Mouse (Mus musculus) adrenal gland, postnatal 25 days (tissue): ENCODE measurements at regions not wholly inside any gene's neighbourhood (a gene's known extent, or its start where the extent isn't known, plus 50 kb on each side); places are given as distances from the start of the nearest gene placed in this dataset.

ENCODE experiments used
- DNase-seq: peaks from one replicate; pipeline ENCODE4 v3.0.0; 2021; ENCODE audit warnings: mixed read lengths

DNA sequence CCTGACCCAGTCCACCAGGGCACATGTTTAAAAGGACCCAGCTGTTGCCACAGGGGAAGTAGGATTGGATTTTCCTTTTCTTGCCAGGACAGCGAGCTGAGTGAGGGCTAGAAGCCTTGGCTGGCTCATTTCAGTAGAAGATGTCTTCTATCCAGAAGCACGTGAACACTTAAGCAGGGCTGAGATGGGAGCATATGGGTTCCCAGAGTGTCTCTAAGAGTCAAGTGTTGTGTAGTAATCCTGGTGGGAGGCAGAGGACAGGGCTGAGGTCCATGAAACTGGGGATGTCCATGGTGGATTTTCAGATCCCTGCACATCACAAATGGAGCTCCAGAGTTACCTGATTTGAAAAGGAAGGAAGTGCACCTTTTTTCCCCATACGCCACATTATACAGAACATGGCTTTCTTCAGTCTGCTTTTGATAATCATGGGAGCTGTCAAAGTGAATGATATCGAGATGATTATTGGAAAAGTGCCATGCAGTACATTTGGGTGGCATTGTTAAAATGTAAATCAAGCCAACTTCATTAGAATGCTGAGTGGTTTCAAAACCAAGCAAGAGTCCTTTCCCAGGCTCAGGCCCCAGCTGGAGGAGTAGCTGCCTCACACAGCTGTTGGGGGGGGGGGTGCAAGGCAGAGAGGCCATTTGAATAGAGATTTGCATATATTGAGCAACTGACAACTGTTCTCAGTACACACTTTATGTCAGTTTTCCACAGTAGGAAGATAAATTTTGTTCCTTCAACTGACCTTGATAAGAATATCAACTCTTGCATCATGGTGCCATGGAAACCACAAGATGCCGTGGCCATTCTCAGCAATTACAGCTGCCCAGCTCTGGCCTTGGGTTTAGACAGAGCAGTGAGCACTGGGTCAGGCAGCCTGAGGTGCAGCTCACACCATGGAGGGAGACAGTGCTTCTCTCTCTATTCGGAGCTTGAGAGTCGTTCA, 81.7 kb downstream of the Slc35b3 start:
- DNase-seq, result peak; percentile 31

DNA sequence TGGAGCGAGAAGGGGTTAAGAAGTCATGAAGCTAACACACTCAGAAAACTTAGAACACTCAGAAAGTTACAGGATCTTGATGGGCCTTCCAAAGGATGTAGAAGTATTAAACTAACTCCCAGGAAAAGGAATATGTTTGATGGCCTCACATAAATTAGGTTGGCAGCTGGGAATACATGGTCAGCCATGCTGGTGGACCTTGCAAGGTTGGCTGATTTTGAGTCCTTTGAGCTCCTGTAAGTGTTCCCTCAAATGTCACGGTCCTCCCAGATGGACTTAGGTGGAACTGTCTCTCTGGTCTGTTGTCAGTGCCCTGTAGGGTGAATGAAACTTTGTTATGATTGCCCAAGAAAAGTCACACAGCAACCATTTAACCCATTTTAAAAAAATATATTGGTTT, 84.8 kb downstream of the Slc35b3 start:
- DNase-seq, result no peak

DNA sequence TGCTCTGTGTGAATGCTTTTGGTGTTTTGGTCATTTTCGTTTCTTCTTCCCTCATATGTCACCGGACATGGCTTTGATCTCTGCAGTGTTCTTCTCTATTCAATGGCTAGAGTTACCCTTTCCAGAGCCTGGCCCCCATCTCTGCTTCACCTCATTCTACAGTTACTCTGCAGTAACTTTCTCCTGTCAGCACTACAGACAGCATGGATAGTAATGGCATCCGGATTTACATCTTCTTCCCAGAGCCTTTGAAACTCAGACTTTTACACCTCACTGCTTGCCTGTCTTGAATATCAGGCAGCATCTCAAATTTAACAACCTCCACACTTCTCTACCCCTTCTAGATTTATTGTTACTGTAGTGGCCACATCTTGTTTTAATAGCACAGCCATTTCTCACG, 96.7 kb downstream of the Slc35b3 start:
- DNase-seq, result no peak

DNA sequence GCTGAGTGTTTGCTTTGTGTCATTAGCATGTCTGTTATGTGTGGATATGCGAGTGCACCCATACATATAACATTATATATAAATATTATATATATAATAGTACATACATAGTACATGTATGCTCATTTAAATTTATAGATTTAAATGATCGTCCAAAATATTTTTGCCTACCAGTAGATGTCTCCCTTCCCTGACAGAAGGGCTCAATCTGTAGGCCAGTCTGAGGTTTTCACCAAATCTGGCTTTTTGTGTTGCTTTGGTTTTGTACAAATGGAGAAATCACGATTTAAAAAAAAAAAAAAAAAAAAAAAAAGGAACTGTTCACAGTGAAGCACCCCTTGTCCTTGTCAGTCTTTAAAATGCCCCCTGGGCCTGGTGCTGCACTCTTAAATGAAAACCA, 104.9 kb downstream of the Slc35b3 start:
- DNase-seq, result no peak

DNA sequence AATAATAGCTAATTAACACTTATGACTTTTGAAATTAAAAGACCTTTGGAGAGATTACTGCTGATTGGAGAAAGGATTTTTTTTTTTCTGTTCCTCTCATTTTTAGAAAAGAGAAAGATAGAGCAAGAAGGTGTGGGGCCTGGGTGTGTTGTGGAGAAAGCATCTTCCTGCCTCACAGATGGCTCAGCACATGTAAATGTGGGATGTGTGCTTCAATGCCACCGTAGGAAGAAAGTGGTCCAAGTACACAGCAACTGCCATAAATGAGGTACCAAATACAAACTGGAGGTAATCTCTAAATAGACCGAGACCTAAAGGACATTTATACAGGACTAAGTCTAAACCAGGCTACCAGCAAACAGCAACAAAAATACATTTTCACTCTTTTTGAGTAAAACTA, 105.7 kb downstream of the Slc35b3 start:
- DNase-seq, result no peak

DNA sequence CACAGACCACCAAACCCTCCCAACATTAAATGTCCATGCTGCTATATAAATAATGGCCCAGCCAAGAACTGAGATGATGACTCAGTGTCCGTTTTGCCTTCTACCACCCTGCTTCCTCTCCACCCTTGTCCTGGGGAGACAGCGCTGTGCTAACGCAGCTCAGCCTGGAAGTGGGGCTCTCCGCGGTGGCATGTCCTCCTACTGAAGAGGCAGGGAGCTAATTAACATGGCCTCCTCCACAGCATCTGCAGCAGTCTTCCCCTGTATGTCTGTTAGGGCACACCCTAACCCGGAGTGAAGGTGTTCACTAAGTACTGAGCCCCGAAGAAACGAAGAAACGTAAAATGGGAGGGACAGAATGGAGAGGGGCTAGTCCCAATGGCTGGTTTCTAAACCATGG, 107.8 kb downstream of the Slc35b3 start:
- DNase-seq, result no peak

DNA sequence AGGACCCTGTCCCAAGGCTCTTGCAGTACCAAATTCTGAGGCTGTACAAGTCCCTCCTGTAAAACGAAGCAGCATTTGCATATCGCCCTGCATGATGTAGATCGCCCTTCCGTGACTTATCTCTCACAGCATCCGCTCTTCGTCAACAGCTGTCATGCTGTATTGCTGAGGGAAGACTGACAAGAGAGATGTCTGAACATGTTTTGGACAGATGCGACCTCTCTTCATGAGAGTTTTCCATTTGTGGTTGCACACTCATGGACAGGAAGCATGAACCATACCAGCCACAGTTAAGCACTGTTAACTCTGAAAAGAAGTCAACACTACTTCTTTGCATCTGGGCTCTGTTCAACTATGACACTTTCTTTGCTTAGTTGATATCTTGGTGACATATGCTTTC, 108.9 kb downstream of the Slc35b3 start:
- DNase-seq, result no peak

DNA sequence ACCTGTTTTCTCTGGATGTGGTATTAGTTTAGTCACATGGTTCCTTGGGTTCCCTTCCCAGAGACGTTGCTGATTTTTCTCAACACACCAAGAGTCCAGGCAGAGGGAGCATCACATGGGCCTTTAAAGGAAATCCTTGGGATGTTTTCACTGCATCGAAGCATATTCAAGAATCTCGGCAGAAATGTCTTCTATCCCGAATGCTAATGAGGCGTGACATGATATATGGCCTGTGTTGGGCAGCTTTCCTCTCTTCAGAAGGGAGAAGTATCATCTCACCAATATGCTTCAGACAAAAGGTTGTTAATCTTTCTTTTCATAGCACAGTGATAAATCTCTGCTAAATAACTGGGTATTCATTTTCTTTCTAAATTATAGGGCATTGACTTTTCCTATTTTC, 122.4 kb downstream of the Slc35b3 start:
- no peak for DNase-seq

DNA sequence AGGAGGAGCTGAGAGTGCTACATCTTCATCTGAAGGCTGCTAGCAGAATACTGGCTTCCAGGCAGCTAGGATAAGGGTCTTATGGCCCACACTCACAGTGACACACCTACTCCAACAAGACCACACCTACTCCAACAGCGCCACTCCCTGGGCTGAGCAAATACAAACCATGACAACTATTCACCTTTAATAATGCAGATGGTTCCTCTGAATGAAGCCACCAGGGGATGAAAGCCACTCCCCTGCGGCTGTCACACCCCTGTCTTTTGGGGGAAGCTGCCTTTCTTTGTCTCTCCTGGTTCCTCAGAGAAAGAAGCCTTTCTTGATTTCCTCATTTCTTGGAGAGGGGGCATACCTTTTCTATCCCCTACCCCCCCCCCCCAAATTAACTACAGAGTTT, 135.0 kb downstream of the Slc35b3 start:
- no peak for DNase-seq

DNA sequence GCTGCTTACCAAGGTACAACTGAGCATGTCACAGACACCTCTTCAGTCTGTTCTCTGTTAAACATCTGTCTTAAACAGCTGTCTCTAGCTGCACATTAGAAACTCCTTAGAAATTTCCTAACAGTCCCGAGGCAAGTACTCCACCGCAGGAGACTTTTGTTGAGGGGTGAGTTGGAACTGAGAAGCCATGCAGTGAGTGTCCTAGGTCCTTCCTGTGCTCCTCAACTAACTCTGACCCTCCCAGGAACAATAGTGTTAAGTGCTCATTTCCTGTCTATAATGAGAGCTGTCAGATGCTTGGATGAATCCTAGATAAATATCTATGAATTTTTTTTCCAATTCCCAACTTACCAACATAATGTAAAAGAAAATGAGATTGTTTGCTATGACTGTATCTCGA, 141.1 kb downstream of the Slc35b3 start:
- DNase-seq, result no peak

DNA sequence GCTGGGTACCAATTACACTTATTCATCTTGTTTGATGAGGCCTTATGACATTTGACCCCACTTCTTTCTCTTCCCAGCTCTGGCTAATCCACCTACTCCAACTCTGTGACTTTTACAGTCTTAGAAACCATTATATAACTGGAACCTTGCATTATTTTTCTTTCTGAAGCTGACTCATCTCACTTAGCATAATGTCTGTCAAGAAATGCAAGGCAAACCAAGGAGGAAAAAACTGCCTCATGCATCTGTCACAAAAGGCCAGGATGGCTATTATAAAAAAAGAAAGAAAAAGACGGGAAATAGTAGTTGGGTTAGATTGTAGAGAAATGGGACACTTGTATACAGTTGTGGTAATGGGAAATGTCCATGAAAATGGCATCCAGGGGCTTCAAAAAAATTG, 141.9 kb downstream of the Slc35b3 start:
- DNase-seq, result no peak

DNA sequence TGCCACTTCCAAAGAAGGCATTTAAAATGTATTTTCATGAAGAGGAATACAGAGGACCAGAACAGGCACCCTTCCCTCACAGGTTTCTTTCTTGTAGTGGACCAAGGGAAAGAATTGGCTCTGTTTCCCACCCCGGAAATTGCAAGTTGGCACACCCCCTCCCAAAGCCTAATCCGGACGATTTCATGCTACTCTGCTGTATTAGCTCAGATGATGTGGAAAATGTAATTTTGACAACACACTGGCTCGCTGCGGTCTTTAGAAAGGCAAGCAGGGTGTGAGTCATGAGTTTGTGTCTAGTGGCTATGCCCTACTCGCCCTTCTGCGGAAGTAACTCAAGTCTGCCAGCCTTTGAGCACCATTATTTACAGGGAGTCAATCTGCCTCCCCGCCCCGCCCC, 144.4 kb downstream of the Slc35b3 start:
- no peak for DNase-seq

DNA sequence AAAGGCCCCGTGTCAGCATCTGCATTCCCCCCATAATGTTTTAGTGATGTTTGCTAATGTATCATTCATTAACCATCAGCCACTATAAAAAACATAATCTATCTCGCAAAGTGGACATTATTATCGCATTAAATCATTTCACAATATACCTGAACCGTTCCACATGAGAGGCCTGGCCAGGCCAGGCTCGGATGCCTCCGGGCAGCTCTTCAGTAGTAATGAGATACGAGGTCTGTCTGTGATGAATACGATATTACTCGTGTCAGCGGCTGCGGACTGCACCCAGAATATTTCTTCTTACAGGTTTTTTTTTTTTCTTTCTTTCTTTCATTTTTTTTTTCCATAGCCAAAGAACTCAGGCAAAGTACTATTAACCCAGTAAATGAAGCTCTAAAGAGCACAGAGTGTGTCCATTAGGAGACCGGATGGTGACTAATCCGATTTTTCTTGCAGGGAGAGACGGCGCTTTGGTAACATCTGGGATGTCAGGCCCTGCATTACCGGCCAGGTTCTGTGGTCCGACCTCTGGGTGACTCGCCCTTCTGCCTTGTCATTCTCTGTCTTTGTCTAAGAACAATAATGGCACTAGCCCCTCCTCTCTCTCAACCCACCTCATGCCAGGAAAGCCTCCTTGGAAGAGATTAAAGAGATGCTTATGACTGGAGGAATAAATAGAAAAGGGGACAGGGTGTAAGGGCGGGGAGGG, 145.5 kb downstream of the Slc35b3 start:
- DNase-seq, result no peak

DNA sequence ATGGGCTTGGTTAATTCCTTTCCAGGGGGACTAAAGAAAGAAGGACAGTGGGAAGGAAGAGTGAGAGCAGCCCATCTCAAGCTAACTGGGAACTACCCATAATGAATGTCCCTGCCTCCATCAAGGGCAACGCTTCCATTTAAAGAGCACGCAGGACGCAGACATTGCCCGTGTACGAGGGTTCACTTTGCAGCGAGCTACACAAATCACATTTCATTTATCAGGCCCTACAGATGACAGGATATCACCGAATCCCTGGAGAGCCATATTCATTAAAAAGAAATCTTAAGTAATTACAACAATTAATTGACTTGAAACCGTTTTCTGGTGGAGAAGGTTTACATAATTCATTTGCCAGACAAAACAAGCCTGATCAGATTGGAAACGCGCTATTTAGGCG, 139.7 kb upstream of the Eef1e1 start:
- no peak for DNase-seq

DNA sequence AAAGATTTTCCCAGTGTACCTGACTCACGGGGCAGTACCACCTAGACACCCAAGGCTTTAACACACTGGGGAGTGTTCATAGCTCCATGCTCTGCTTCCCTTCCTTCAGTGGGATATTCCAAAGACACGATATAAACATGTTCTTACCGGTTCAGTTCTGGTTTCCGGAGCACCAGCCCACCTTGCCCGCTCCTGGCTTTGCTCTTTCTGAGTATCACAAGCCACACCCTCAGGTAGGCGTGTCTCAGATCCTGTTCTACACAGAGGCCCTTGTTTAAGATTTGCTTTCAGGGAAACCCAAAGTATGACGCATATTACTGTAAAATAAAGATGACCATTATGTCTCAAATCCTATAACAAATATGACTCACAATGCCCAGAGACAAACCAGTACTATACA, 134.6 kb upstream of the Eef1e1 start:
- DNase-seq, result no peak

DNA sequence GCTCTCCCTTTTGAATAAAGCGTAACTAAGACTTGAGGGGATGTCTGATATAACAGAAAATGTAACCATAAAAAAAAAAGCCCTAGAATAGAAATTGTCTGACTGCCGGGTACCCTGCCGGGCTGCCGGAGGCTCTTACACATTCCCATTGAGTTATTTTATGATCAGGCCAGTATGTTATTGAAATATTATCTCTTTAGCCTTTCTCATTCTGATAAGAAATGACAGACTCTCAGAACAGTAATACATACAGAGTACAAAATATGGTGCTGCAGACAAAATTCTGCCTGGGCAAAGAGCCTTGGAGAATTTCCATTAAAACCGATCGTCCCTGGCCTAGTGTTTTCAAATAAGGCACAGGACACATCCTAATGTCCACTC, 121.8 kb upstream of the Eef1e1 start:
- DNase-seq, result no peak

DNA sequence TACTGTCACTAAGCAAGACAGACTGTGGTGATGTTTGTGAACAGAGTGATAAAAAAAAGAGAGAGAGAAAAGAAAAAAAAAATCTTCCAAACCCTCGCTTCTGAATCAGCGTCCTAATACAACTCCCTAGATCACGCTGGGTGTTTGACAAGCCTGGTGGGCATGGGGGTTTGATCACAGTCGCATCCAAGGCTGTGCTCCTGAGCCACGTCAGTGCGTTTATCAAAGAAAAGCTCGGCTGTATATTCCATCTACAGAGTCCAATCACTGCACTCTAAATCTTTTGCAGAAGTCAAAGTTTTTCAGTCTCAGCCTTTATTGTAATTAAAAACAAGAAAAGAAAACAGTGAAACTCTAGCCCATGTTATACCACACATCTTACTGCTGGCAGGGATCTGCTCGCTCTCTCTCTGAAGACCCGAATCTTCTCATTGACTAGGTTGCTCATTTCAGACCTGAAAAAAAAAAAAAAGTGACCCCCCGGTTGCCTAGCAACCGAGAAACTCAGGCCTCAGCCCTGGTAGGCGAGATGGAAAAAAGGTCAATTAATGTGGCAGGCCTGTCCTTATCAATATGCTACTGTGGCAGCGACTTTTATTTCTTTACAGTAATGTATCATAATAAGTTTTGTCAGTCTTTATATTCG, 121.2 kb upstream of the Eef1e1 start:
- no peak for DNase-seq

DNA sequence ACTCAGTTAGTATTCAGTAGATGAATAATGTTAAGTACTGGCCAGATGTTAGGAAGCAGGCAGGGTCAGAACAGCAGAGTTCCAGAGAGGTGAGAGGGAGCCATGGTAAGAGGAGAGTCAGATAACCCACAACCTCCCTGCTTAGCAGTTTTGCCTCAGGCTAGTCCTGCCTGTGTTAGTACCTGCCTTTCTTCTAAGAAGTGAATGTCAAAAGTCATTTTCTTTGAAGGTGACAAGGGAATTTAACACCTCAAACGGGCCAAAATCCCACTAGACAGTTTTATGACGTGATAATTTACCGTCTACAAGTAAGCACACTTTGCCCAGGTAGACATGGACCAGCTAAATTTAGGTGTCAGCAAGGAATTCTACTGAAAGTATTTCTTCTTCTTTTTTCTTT, 117.7 kb upstream of the Eef1e1 start:
- DNase-seq, result no peak

DNA sequence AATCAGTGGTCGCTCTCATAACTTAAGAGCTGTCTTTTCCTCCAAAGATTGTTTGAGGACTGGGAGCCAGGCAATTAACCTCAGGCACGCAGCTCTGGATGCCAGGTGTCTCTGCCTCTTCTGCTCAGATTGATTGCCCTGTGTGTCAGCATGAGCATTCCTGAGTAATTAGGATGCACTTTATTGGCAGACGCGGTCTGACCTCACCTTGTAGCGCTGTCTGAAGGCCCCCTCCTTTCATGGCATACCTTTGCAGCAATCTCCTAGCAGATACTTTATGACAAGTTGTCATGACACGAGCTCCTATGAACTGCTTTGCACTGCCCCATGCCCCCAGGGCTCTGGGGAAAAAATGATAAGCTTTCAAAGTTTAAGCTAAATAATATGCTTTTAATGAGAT, 114.1 kb upstream of the Eef1e1 start:
- DNase-seq, result no peak

DNA sequence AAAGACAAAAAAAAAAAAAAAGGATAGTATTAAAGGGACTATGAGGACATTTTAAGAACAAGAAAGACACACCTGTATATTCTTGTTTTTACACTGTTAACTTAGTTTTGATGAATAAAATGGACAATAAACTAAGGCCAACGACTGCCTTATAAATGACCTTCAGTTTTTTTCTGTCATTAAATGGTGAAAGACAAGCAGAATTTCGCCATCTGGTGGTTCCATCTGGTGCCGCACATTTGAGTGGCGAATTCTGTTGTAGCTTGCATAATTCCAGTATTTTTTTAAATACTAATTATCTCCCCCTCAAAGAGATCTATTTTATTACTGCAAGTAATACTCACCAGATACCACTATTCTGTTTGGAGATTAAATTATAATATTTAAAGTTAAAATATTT, 107.3 kb upstream of the Eef1e1 start:
- peak; percentile 13 for DNase-seq

DNA sequence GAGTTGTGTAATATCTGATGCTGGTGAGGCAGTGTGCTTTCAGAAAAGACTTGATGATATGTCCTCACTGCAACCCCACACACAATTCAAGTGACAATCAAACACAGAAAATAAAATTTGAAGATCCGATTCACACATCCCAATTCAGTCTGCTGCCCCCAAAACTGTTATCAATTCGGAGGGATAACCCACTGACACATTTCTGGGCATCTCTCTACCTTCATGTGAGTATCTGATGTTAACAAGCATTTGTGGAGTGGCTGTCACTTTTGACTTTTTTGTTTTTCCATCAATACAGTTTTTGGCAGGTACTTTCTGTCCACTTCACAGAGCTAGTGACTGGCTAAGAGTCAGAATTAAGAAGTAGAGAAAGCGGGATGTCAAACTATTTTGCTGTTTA, 101.4 kb upstream of the Eef1e1 start:
- no peak for DNase-seq

DNA sequence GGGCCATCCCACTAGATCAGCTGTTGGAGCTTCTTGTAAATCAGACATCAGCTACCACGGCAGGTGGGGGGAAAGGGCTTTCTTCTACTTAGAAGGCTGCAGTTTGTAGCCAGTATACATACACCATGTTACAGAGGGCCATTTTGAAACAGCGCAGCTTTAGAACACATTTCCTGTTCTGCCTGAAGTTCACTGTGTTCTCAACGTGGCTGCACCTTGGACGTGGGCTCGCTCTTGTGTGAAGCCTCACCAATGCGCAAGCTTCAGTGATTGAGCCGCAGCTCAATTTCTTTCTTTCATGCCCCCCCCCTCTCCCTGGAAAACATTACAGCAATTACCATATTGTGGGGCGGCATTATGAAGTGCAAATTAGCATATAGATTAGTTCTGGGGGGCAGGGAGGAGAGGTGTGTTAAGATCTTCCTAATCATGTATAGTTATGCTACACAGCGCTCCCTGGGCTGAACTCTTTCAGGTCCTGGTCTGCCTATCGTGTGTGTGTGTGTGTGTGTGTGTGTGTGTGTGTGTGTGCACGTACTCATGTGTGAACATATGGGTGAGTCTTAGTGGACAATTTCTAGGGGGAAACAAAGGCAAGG, 97.9 kb upstream of the Eef1e1 start:
- DNase-seq, result no peak

DNA sequence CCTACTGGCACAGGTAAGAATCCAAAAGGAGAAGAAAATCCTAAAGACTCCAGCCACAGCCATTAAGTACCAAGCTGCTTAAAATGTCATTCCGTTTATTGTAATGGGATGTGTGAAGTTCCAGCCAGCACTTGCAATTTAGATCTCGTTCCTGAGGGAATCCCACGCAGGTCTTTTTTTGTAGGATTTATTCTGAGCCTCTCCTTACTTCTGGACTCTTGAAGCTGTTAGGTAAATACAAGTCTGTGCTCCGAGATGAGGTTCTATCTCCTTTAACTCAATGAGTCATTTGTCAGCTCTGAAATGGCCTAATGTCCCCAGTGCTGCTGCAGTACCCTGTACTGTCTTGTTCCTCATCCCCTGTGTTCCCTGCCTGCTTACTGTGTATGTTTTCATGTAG, 94.9 kb upstream of the Eef1e1 start:
- no peak for DNase-seq
